In the genomic region with DNA sequence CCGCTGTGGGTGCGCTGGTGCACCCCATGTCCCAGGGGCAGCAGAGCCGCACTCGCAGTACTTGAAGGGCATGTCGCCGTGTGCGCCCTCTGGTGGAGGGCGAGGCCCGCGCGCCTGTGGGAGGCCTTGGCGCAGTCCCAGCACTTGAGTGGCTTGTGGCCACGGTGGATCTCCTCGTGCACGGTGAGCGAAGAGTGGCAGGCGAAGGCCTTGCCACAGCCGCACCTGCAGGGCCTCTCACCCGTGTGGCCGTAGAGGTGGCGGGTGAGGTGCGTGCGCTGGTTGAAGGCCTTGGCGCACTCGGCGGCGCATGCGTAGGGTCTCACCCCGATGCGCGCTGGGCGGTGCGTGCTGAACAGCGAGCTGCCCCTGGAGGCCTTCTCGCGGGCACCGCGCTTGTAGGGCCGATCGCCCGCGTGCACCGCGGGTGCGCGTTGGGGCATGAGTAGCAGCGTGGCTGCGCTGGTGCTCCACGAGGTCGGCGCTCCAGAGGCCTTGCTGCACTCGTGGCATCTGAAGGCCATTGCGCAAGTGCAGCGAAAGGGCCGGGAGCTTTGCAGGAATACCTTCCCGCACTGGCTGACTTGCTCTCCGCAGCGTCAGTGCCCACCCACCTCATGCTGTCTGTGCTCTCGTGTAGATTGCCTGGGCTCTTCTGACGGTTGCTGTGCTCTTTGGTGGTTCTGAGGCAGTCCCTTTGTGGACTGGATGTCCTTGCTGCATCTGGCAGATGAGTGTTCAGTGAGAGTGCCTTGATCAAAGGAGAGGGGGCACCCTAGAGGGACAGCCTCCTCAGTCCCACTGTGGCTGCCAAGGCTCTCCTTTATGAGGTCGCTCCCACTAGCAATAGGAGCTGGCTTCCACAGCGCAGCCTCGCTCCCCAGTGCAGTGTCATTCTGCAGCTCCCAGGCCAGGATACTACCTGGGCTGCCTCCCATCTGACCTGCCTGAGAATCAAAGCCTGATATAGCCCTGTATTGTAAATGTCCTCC, we compare ENCODE assay signal across 1 mouse cellular context.
TF ChIP-seq lines count a peak whose summit lies in the region.

No protein-coding gene starts in this region.

TF ChIP-seq in CH12.LX, 34 proteins besides CTCF, POLR2A, EP300 and RAD21:
- TF ChIP-seq SMC3 (IDR thresholded peaks at IDR 0.05; ENCODE audit: low read depth, low read length) (peak; percentile 53), ELF1 (IDR thresholded peaks at IDR 0.05; ENCODE audit: low read depth, low read length) (no peak), MAX (IDR thresholded peaks at IDR 0.05; ENCODE audit: low read length) (peak; percentile 43; the same call in 1 of the 2 replicates), USF2 (conservative IDR thresholded peaks at IDR 0.05; ENCODE audit: low read depth, low read length) (no peak), MXI1 (IDR thresholded peaks at IDR 0.05; ENCODE audit: low read depth, low read length) (no peak), UBTF (IDR thresholded peaks at IDR 0.05; ENCODE audit: low read depth, low read length) (no peak), MAZ (IDR thresholded peaks at IDR 0.05; ENCODE audit: low read depth, low read length) (no peak), NELFE (IDR thresholded peaks at IDR 0.05; ENCODE audit: low read depth, low read length) (no peak)
